Mouse (Mus musculus): Measurements from ENCODE around the gene Iqgap2. TPM values are rescaled to one million over a fixed set of nuclear protein-coding genes. Genes with fewer than 3 reads are reported as not detected.
A peak's percentile ranks its signal among the peaks of the same experiment; 100 is the strongest.

Gene Iqgap2
- total RNA-seq, 1 experiment from 2014 or later = 33.4 TPM

DNA sequence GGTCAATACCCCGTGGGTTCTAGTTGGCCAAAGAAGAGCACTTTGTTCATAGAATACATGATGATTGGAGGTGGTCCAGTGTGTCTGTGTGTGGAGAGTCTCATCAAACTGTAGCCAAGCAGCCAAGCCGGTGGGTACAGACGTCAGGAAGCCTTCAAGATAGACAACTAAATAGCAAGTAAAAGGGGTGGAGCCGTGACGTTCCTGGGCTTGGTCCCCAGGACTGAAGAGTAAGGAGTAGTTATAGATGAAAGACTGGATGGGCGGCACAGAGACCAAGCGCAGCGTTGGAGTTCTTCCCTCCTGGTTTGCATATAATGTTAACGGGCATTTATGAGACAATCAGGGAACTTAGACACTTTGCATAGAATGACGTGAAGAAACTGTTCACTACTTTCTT lies 279.5 kb downstream of the Iqgap2 start:
- ATAC-seq (ENCODE audit: extremely low read depth, insufficient number of reproducible peaks, low FRiP score, poor library complexity, severe bottlenecking) = no peak

DNA sequence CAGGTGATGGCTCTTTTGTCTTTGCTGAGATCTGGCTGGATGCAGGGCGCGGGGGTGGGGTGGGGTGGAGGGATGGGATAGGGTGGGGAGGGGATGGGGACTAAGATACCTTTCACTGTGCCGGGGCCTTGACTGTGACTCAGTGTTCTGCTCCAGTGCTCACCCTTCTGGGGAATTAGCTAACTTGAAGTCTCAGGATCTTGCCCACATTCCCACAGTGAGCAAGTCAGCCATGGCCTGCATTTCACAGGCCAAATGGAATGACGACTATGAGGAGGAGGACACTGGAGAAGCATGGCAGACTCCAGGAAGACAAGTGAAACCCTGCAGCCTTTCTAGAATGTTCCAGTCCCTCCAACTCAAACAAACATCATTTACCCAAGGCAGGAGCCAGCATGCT lies 280.0 kb downstream of the Iqgap2 start:
- no peak for ATAC-seq (ENCODE audit: extremely low read depth, insufficient number of reproducible peaks, low FRiP score, poor library complexity, severe bottlenecking)

- no peak for ATAC-seq (ENCODE audit: extremely low read depth, insufficient number of reproducible peaks, low FRiP score, poor library complexity, severe bottlenecking)
Measured at GRCm38 (mm10) chr13:95610786-95611562, 280.7 kb downstream of the Iqgap2 start.

- ATAC-seq (ENCODE audit: extremely low read depth, insufficient number of reproducible peaks, low FRiP score, poor library complexity, severe bottlenecking) = no peak
Measured at GRCm38 (mm10) chr13:95609088-95609420, 282.7 kb downstream of the Iqgap2 start.

DNA sequence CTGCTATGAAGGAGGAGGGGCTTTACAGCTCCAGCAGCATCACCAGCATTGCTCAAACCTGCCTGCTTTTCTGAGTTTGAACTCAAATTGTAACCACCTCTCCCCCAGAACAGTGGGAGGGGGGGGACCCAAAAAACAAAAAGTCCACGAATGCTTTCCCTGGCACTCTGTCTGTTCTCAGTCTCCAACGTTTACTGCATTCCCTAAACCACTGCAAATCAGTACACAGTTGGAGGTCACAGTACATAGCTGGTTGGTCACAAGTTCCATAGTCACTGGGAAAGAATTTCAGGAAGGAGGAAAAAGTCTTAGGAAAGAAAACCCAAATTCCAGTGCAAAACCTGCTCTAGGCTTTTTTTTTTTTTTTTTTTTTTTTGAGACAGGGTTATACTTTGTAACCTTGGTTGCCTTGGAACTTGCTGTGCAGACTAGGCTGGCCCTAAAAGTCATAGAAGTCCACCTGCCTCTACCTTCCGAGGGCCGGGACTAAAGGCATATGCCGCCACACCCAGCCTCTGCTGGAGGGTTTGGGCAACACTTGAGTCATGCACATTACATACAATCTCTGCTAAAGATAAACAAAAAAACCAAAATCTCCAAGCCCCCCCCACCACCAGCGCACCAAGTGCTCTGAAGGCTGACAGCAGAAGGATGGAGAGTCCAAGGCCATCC lies 283.2 kb downstream of the Iqgap2 start:
- ATAC-seq (ENCODE audit: extremely low read depth, insufficient number of reproducible peaks, low FRiP score, poor library complexity, severe bottlenecking) = no peak

- no peak for ATAC-seq (ENCODE audit: extremely low read depth, insufficient number of reproducible peaks, low FRiP score, poor library complexity, severe bottlenecking)
Measured at GRCm38 (mm10) chr13:95607019-95607418, 284.7 kb downstream of the Iqgap2 start.

DNA sequence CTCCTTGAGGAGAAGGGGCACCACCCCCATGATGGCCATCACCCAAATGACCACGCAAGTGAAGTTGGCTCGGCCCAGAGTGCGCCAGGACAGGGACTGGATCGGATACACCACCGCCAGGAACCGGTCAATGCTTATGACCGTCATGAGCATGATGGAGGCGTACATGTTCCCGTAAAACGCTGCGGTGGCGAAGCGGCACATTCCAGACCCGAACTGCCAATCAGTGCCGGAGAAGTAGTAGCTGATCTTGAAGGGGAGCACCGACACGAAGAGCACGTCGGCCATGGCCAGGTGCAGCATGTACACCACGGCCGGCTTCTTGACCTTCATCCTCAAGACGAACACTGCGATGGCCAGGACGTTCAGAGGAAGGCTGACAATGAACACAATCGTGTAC lies 287.4 kb downstream of the Iqgap2 start:
- ATAC-seq (ENCODE audit: extremely low read depth, insufficient number of reproducible peaks, low FRiP score, poor library complexity, severe bottlenecking) = no peak

DNA sequence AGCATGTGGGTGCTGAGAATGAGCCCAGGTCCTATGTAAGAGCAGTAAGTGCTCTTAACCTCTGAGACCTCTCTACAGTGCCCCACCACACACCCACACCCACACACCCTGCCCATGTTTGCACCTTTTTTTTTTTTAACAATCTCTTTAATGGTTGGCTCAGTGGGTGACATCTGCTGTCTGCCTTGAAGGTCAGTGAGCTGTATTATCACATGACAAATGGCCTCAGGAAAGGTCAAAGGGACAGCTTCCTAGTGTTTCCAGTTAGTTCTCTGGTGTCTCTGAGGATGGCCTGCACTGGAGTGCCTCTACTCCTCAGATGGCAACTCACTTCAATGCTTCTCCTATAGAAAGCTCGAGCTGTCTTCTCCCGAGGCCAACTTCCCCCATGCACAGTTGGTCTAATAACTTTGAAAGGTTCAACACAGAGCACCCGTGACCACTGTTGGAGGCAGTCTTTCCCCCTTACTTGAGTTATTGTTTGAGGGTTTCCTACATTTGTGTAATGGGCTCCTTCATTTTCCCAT lies 291.8 kb downstream of the Iqgap2 start:
- no peak for ATAC-seq (ENCODE audit: extremely low read depth, insufficient number of reproducible peaks, low FRiP score, poor library complexity, severe bottlenecking)

DNA sequence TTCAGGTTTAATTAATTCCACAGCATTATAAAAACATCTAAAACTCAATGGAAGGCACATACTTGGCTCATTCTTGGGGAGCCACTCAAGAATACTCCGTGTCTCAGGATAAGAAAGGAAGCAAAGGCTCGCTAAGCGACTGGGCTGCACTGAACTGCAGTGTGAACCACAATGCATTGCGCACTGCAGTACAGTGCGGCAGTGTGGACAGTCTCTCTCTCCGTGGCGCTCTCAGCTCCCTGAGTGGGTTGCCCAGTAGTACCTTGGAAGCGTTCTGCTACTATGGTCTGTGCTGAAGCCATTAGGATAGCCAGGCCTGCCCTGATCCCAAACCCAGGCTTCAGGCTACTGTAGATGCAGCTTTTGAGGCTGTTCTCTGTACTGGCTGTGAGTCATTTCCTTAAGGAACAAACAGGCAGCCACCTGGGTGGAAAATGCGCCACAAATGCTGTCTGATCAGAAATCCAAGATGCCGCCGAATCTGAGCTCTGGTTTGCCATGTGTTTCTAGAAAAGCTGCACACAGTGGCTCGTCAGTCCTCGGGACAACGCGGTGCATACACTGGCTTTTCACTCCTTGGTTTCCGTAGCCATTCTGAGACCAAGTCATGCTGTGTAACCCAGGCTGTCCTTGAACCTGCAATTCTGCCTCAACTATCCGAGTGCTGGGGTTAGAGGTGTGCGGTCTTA lies 293.3 kb downstream of the Iqgap2 start:
- ATAC-seq (ENCODE audit: extremely low read depth, insufficient number of reproducible peaks, low FRiP score, poor library complexity, severe bottlenecking) = no peak

DNA sequence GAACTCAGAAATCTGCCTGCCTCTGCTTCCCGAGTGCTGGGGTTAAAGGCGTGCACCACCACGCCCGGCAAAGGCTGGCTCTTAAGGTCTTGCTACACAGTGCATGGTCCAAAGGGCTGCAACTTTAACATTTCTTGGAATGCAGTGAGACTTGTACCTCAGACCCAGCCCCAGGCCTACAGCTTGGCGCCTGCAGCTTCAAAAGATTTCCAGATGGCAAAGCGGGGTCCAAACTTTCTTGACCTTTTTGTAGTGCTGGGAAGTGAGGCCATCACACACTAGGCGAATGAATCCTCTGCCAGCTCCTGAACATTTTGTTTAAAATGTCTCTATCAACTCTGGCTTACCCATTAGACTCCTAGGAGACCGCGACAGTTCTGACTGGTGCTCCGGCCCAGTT lies 294.1 kb downstream of the Iqgap2 start:
- no peak for ATAC-seq (ENCODE audit: extremely low read depth, insufficient number of reproducible peaks, low FRiP score, poor library complexity, severe bottlenecking)

- no peak for ATAC-seq (ENCODE audit: extremely low read depth, insufficient number of reproducible peaks, low FRiP score, poor library complexity, severe bottlenecking)
Measured at GRCm38 (mm10) chr13:95596689-95597088, 295.0 kb downstream of the Iqgap2 start.

DNA sequence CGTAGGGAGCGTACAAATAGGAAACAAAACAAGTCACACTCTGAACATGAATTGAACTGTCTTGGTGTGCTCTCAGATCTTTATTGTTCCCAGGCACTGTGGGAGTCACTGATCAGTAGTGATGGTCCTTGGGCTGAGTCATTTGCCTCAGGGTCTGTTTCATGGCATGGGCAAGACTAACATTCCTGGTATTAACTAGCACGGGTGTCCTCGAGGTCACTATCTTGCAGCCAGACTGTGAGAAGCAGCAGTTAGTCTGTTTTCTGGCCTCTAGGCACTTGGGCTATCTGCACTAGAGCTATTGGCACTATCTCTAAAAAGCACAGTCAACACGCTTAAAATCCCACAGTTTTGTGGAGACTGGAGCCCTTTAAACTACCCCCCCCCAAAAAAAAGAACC lies 295.8 kb downstream of the Iqgap2 start:
- no peak for ATAC-seq (ENCODE audit: extremely low read depth, insufficient number of reproducible peaks, low FRiP score, poor library complexity, severe bottlenecking)

- no peak for ATAC-seq (ENCODE audit: extremely low read depth, insufficient number of reproducible peaks, low FRiP score, poor library complexity, severe bottlenecking)
Measured at GRCm38 (mm10) chr13:95595411-95595810, 296.3 kb downstream of the Iqgap2 start.

DNA sequence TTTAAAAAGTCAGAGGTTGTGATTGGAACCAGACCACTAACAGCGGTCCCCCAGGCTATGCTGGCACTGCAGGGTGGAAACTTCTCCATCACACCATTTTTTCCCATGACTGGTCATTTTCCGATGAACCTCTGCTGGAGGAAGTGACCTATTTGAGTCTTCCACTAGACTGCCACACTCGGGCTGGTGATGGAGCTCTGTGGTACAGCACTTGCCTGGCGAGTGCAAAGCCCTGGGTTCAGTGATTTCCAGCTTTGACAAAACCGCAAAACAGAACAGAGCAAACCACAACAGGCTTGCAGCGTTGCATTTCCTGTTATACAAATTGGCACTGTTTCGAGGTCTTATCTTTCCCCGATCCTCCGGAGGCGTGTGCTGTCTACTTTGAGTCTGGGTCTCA lies 298.9 kb downstream of the Iqgap2 start:
- 0 out of 2 replicates have a peak, but pooled peaks have one; percentile 46 for ATAC-seq (ENCODE audit: extremely low read depth, insufficient number of reproducible peaks, low FRiP score, poor library complexity, severe bottlenecking)

DNA sequence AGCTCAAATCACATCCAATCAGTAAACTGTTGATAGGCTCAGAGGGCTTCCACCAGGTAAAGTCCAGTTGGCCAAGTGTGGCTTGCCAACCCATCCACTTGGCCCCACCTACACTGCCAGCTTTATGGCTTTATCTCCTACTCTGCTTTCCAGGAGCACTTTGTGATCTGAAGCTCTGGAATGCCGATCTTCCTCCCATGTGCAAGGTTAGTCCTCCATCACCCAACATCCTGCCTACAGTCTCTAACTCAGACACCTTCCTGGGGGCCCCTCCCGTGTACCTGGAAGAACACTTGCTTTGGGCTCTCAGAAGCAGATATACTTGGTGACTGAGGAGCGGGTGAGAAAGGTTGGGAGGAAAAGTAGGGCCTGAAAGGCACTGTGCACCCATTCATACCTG lies 300.1 kb downstream of the Iqgap2 start:
- ATAC-seq (ENCODE audit: extremely low read depth, insufficient number of reproducible peaks, low FRiP score, poor library complexity, severe bottlenecking) = no peak

DNA sequence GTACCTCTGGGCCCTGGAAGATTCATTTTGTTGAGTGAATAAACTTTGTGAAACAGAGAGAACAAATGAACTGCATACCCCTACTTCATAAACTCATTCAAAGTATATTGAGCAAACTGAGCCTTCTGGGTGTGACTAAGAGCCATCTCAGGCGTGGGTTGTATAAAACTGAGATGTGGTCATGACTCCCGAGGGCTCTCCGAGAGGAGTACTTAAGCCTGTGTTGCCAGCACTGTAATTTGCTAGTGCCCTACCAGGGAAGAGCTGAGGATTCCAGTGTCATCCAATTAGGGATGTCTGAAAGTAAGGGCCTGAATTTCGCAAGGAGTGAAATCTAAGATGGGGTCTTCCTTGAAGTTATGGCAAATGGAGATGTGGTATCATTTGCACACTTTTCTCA lies 304.1 kb downstream of the Iqgap2 start:
- no peak for ATAC-seq (ENCODE audit: extremely low read depth, insufficient number of reproducible peaks, low FRiP score, poor library complexity, severe bottlenecking)

DNA sequence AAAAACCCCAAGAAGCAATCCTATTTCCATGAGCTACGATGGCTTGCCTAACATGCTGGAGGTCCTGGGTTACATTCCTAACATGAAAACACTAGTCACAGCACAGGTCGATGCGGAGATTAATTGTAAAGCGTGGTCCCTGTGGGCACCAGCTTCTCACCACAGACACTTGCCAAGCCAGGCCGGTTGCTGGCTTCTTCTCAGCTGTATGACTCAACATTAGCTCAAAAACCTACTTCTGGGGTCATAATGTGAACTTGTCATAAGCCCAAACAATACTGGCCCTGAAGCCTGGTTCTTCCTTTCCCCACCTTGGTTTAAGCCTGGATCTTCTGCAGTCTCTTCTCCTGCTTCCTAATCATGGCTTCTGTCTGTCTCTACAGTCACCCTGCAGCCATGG lies 306.8 kb downstream of the Iqgap2 start:
- ATAC-seq (ENCODE audit: extremely low read depth, insufficient number of reproducible peaks, low FRiP score, poor library complexity, severe bottlenecking) = no peak

GRCm38 (mm10) chr13:95583237-95584189 lies 308.2 kb downstream of the Iqgap2 start:
- ATAC-seq (ENCODE audit: extremely low read depth, insufficient number of reproducible peaks, low FRiP score, poor library complexity, severe bottlenecking) = no peak

DNA sequence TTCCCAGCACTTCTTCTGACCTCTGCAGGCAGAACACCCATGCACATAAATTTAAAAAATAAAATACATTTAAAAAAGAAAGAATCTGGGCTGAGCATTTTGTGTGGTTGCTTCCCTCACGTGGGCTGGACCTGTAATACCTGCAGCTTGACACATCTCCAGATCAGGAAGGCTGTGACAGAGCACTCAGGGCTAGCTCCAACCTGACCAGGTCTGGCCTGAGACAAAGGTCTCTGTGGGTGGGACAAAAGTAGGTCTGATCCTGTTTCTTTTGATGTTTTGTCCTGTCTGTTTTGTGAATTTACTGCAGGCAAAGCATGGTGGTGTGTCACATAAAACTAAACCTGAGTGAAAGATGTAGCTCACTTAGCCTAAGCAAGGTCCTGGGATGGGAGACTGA lies 309.9 kb downstream of the Iqgap2 start:
- ATAC-seq (ENCODE audit: extremely low read depth, insufficient number of reproducible peaks, low FRiP score, poor library complexity, severe bottlenecking) = no peak
